Mouse (Mus musculus) lung, postnatal 14 days (tissue): ENCODE data around the gene Plk2.
A peak's percentile ranks its signal among the peaks of the same experiment; 100 is the strongest.

Source experiments
- DNase-seq: peaks from one replicate; pipeline ENCODE4 v3.0.0; 2021

Plk2 gene

DNA sequence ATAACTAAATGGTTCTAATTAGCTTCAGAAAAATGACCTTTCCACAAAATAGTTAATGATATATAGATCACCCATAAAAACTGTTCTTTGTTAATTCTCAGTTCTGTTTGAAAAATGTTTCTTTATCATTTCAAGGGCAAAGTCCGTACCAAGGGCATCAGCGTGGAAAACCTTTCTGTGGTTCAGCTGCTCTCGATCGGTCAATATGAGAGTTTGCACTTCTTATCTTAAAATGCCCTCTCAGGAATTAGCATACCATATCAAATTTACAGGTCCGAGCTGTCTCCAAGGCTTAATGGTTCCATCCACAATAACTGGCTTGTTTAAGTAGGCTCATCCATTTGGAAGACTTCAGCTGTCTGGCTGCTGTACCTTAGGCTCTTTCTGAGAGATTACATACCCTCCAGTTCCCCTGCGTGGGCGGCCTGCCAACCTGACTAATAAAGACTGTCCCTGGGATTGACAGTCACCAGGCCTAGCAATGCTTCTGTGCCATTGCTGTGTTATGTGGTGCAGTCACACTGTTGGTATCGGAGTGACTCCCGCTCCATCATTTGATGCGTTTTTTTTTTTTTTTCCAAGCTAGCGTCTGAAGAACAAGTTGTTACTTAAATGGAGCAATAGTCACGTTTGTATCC, 17.8 kb downstream of the Plk2 start:
- no peak for DNase-seq

- no peak for DNase-seq
Measured at GRCm38 (mm10) chr13:110418656-110419055, 23.8 kb downstream of the Plk2 start.

DNA sequence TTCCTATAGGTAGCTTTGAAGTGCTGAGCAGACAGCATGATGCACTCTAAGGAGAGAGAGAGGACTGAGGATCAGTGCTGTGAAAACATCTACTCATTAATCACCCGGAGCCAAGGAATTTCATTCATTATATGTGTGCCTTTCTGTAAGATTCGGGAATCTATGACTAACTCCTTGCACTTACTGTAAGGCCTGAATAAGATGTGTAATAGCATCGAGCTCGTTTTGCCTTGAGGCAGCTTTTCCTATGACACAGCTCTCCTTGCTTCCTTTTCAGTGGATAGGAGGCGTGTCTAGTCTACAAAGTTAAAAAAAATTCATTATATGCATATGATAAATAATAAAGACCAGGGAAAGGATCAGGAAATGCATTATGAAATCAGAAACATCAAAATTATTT, 24.8 kb downstream of the Plk2 start:
- no peak for DNase-seq

DNA sequence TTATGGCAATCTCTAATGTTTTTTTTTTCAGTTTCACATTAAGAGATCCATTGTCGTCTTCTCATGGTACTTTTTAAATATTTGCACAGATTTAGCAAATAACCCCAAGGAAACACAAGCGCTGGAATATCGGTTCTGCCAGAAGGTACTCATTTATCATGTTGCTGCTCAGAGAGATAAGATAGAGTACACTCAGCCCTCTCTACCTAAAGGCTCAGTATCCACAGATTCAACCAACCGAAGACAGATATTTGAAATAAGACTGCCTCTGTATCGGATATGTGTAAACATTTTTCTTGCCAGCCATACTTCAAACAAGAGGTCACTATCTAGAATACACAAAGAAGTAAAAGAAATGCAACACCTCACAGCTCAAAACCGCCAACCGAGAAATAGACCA, 27.6 kb downstream of the Plk2 start:
- DNase-seq = no peak

DNA sequence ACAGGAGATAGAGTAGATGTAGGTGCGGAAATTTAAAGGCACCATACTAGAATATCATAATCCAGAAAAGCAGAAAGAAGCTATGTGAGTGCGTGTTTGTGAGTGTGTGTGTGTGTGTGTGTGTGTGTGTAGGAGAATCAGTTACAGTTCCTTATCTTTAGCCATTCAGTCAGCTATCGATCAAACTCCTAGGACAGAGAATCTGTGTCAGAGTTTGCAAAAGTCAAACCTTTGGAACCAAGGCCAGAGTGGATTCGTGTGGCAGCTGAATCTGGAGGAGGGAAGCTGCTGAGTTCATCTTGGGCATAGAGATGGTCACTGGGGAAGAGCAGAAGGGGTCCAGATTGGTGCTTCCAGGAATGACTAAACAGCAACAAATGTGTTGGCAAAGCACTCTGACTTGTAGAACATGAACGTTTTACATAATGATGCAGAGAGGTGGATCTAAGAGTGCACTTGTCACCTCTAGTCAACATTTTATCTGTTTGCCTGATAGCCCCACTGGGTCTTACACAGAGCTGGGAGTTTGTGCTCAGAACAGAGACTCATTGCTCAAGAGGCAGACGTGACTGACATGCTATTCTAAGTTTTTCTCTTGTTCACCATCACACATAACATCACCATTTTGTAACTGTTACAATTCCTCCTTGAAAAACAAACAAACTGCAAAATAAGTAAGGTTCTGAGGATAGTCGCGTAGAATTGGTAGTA, 30.8 kb downstream of the Plk2 start:
- DNase-seq = no peak

- DNase-seq = no peak
Measured at GRCm38 (mm10) chr13:110431388-110431787, 36.5 kb downstream of the Plk2 start.

GRCm38 (mm10) chr13:110432062-110432566, 37.3 kb downstream of the Plk2 start:
- DNase-seq = no peak

GRCm38 (mm10) chr13:110432613-110433012, 37.8 kb downstream of the Plk2 start:
- DNase-seq = no peak

DNA sequence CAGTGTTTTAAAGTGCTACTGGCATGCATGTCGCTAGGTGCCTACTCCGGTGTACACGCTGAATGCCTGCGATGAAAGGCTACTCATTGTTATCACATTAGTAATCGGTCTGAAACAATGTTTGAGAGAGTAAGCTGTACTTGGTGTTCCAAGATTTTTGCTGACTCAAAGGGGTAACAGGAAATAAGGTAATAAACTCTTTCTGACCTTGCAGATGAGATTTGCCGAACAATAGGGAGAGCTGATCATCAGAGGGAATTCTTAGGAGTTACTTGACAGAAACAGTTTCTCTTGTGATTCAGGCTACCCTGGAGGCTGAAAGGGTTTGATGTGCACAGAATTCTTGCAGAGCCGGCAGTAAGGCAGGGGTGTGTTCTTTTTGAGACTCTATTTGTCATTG, 41.8 kb downstream of the Plk2 start:
- DNase-seq = no peak

GRCm38 (mm10) chr13:110438624-110439023, 43.8 kb downstream of the Plk2 start:
- no peak for DNase-seq

DNA sequence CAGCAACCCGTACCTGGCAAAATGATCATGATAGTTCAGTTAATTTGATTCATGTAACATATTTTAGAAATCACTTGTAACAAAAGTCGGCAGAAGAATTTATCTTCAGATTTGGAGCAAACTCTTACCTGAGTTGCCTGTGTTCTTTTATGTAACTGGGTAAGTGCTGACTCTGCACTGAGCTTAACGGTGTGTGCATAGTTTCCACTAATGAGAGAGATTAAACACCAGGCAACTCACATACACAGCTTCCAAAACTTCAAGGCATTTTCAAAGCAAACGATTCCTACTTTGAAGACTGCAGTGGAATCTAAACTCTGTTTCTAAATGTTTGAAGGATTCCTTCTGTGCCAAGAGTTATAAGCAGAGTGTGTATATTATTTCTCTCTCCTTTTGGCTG, 49.5 kb downstream of the Plk2 start:
- DNase-seq = no peak

DNA sequence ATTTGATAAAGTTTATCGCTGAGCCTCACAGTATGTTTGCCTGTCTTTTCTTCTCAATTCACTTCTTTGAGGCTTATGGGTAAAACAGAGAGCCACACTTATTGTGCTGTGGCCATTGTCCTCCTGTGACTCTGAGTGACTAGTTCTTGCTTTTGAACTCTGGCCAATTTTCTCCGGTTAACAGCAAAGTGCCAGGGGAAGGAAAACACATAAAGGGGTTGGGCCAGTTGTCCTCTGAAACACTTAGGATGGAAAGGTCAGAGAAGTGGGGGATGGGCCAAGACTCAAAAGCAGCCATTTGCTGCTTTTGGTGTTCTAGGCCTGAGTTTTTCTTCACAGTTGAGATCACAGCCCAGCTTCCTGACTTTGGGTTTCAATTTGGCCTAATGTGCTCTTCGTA, 50.0 kb downstream of the Plk2 start:
- DNase-seq = peak; percentile 6

- no peak for DNase-seq
Measured at GRCm38 (mm10) chr13:110446434-110446833, 51.6 kb downstream of the Plk2 start.

- no peak for DNase-seq
Measured at GRCm38 (mm10) chr13:110450056-110450455, 55.2 kb downstream of the Plk2 start.
